Mouse (Mus musculus) CH12.LX (cell line): ENCODE measurements around the gene Svep1. TPM values are rescaled to one million over a fixed set of nuclear protein-coding genes. Genes with fewer than 3 reads are reported as not detected.
A peak's percentile ranks its signal among the peaks of the same experiment; 100 is the strongest.

Source experiments
- DNase-seq: peaks from one replicate; pipeline ENCODE4 v3.0.0-alpha.2; 2013; ENCODE audit errors: extremely low read depth
- H3K27ac ChIP-seq: 2 replicates; pipeline ENCODE4 v1.5.1; 2012; ENCODE audit warnings: low read depth, mild to moderate bottlenecking, control low read depth, moderate library complexity; ENCODE audit not compliant: insufficient read depth
- H3K27me3 ChIP-seq: replicated peaks from 2 replicates; pipeline ENCODE3; 2012; ENCODE audit warnings: inconsistent platforms
- H3K36me3 ChIP-seq, 2 experiments: replicated peaks in 1 of 2; 2 replicates each; pipeline versions ENCODE3 to v1.6.1; 2012; ENCODE audit warnings: inconsistent platforms in 1 of 2, low read length in 1 of 2, mild to moderate bottlenecking in 1 of 2, mixed read lengths in 1 of 2, moderate library complexity in 1 of 2; ENCODE audit not compliant: control insufficient read depth in 1 of 2, insufficient read depth in 1 of 2
- H3K4me1 ChIP-seq, 2 experiments: 2 replicates each; pipeline ENCODE4 v1.6.1; 2012; ENCODE audit warnings: inconsistent platforms in 1 of 2, moderate library complexity in 1 of 2; ENCODE audit not compliant: insufficient read depth in 2 of 2, control insufficient read depth in 1 of 2
- H3K4me2 ChIP-seq: 2 replicates; pipeline ENCODE4 v1.6.1; 2012; ENCODE audit warnings: low read depth, mild to moderate bottlenecking, control low read depth; ENCODE audit not compliant: poor library complexity, insufficient read depth, severe bottlenecking
- H3K4me3 ChIP-seq, 3 experiments: fragments of 150-350 bp in 1 of 3; sonication (generic) in 1 of 3; replicated peaks in 1 of 3; 2 replicates each; pipeline versions ENCODE3 to v1.5.1; 2011 to 2012; ENCODE audit warnings: low read depth in 2 of 3, low read length in 2 of 3, mild to moderate bottlenecking in 2 of 3, moderate library complexity in 2 of 3, control low read depth in 1 of 3, improper control_type of control experiment in 1 of 3, inconsistent platforms in 1 of 3, mixed read lengths in 1 of 3; ENCODE audit not compliant: poor library complexity in 1 of 3
- H3K79me2 ChIP-seq: replicated peaks from 2 replicates; pipeline ENCODE4 v1.6.1; 2012; ENCODE audit warnings: mild to moderate bottlenecking, moderate library complexity; ENCODE audit not compliant: control insufficient read depth, poor library complexity, insufficient read depth, severe bottlenecking; ENCODE audit errors: extremely low read depth
- H3K9ac ChIP-seq: 2 replicates; pipeline ENCODE4 v1.6.1; 2012; ENCODE audit warnings: low read depth, mild to moderate bottlenecking, control low read depth, moderate library complexity; ENCODE audit not compliant: insufficient read depth
- H3K9me3 ChIP-seq: replicated peaks from 2 replicates; pipeline ENCODE3; 2012; ENCODE audit warnings: low read length, inconsistent platforms, mixed read lengths
- CTCF ChIP-seq, 2 experiments: IDR thresholded peaks in 1 of 2; conservative IDR thresholded peaks in 1 of 2; 2 replicates each; pipeline ENCODE4 v1.5.1; 2011 to 2012; ENCODE audit warnings: low read depth in 2 of 2, low read length in 2 of 2, improper control_type of control experiment in 1 of 2, inconsistent platforms in 1 of 2, mild to moderate bottlenecking in 1 of 2, moderate library complexity in 1 of 2
- GABPA ChIP-seq: IDR thresholded peaks from 2 replicates; pipeline ENCODE4 v1.6.1; 2012; ENCODE audit warnings: low read depth, low read length, improper control_type of control experiment, inconsistent platforms; ENCODE audit not compliant: insufficient replicate concordance
- MAX ChIP-seq: IDR thresholded peaks from 2 replicates; pipeline ENCODE4 v1.6.1; 2011; ENCODE audit warnings: low read length, improper control_type of control experiment
- MAZ ChIP-seq: IDR thresholded peaks from 2 replicates; pipeline ENCODE4 v1.6.1; 2012; ENCODE audit warnings: low read depth, mild to moderate bottlenecking, inconsistent platforms, low read length, improper control_type of control experiment, moderate library complexity
- MEF2A ChIP-seq: IDR thresholded peaks from 2 replicates; pipeline ENCODE4 v1.6.1; 2014; ENCODE audit warnings: low read depth, mild to moderate bottlenecking, inconsistent platforms, low read length, improper control_type of control experiment, borderline replicate concordance
- MYC ChIP-seq: IDR thresholded peaks from 2 replicates; pipeline ENCODE4 v1.6.1; 2011; ENCODE audit warnings: low read depth, mild to moderate bottlenecking, improper control_type of control experiment, low read length
- POLR2A ChIP-seq: IDR thresholded peaks from 2 replicates; pipeline ENCODE4 v1.6.1; 2011; ENCODE audit warnings: low read depth, mild to moderate bottlenecking, improper control_type of control experiment, low read length
- RAD21 ChIP-seq: IDR thresholded peaks from 2 replicates; pipeline ENCODE4 v1.6.1; 2011; ENCODE audit warnings: low read depth, mild to moderate bottlenecking, low read length, improper control_type of control experiment, moderate library complexity
- SMC3 ChIP-seq: IDR thresholded peaks from 2 replicates; pipeline ENCODE4 v1.6.1; 2011; ENCODE audit warnings: low read depth, low read length, improper control_type of control experiment
- ZNF384 ChIP-seq: IDR thresholded peaks from 2 replicates; pipeline ENCODE4 v1.6.1; 2012; ENCODE audit warnings: low read depth, low read length, improper control_type of control experiment, inconsistent platforms
- dilution Hi-C: fragments of 300-500 bp; cut with MboI; formaldehyde crosslinking; loops from 2 replicates; pipeline ENCODE4 v1.14.3; 2020; ENCODE audit warnings: low sequenced_read_pairs; ENCODE audit not compliant: extremely low pct_unique_long_range_greater_than_20kb, extremely low pct_ligation_motif_present
- in situ Hi-C: fragments of 300-500 bp; cut with MboI; formaldehyde crosslinking; loops from 3 replicates; pipeline ENCODE4 v1.14.3; 2019; ENCODE audit warnings: low sequenced_read_pairs, low pct_ligation_motif_present, low pct_unique_long_range_greater_than_20kb, mixed read lengths
- polyA plus RNA-seq: library from polyadenylated mRNA; unstranded; fragments of >175 nt; gene quantifications from 2 replicates; pipeline ENCODE4 v1.2.1, GENCODE M21; 2012; ENCODE audit warnings: low read depth; ENCODE audit not compliant: insufficient read length
- total RNA-seq, 2 experiments: library from RNA; depleted of rRNA; stranded (reverse); fragments of 300-350 nt in 1 of 2; fragments of >200 nt in 1 of 2; gene quantifications; 2 replicates each; pipeline ENCODE4 v1.2.3; 2012 to 2014

Gene Svep1
- total and polyA plus RNA-seq, 3 experiments = not detected

DNA sequence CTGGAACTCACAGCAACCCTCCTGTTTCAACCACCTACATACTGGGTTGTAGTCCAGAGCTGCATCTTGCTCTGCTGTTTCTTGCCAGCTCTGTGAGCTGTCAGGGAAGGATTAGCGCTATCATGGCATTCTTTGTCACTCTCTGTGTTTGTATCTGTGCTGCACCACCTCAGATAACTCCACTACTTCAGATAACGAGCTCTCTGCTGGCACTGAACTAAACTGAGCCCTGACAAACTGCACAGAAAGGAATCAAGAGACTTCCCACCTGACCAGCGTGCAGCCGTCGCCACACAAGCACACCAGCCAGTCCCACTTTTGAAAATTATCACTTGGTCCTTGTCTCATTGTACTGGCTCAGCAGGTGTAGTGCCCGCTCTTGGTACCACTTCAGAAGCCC is 4.7 kb upstream of the Svep1 start:
- Histone ChIP-seq H3K79me2 (no peaks in the 10 kb centered on the region), H3K9me3 (no peaks in the 10 kb centered on the region), H3K27me3 (no peaks in the 10 kb centered on the region), H3K9ac (no peak overlapping the region), H3K4me2 (no peak overlapping the region), H3K4me1 (no peaks in the 10 kb centered on the region), H3K36me3 (no peaks in the 10 kb centered on the region), H3K4me3 (no peak overlapping the region), H3K27ac (no peak overlapping the region)
- no peak for TF ChIP-seq MEF2A
- no peak for TF ChIP-seq RAD21
- TF ChIP-seq MYC = no peak
- TF ChIP-seq MAX = no peak
- TF ChIP-seq GABPA = no peak
- dilution Hi-C loops = no loop called here
- DNase-seq = no peak
- in situ Hi-C loops = no loop called here

DNA sequence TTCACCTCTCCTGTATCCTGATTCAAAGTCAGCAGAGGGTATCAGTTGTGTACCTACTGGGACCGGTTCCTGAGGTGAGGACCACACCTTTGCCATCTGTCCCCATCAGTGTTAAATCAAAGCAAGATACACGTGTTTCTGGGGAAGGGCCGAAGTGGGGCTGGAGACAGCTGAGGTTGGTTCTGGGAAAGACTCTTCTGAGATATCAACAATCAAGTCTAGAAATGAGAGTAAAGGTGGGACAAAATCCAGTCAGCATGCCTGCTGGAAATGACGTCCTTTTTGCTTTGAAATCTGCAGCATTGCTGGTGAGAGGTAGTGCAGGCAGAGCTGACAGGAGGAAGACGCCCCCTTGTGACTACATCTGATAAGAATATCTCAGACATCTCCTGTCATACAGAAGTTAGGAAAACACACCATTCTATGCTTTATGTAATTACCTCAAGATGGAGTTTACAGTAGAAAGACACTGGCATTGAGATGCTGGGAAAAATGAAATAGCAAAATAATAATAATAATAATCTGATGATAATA is 4.0 kb upstream of the Svep1 start:
- Histone ChIP-seq H3K9ac (no peak overlapping the region), H3K79me2 (no peaks in the 10 kb centered on the region), H3K27me3 (no peaks in the 10 kb centered on the region), H3K27ac (no peak overlapping the region), H3K4me1 (no peaks in the 10 kb centered on the region), H3K4me3 (no peak overlapping the region), H3K36me3 (no peaks in the 10 kb centered on the region), H3K4me2 (no peak overlapping the region), H3K9me3 (no peaks in the 10 kb centered on the region)
- peak; percentile 12 for DNase-seq
- in situ Hi-C loops (no loop called here), dilution Hi-C loops (no loop called here)
- peak; percentile 32 for TF ChIP-seq SMC3
- peak in 1 of 2 experiments; percentile 46; a peak in 2 of 4 replicates for TF ChIP-seq CTCF (conservative IDR thresholded peaks at IDR 0.05 in 1 of 2, IDR thresholded peaks at IDR 0.05 in 1 of 2; ENCODE audit: low read depth in 2 of 2, low read length in 2 of 2)
- TF ChIP-seq POLR2A = no peak
- no peak for TF ChIP-seq MAZ
- TF ChIP-seq RAD21 = peak; percentile 24

DNA sequence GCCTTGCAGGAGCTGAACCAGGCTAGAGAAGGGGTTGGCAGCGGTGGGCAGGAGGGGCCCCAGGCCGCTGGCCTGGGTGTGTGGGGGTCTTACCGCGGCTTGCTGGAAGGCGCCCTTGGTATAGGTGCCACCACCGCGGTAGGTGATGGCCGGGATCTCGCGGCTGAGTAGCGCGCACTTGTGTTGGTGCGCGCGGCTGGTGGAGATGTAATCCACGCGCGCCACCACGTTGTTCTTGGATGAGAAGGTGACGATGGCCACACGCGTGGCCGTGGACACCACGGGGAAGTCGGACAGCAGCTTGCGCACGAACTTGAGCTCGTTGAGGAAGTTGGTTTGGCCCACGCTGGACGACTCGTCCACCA is 927 bp downstream of the Svep1 start:
- Histone ChIP-seq H3K36me3 (no peaks in the 10 kb centered on the region), H3K4me1 (no peaks in the 10 kb centered on the region), H3K79me2 (no peaks in the 10 kb centered on the region), H3K9me3 (no peaks in the 10 kb centered on the region), H3K9ac (no peak overlapping the region), H3K27me3 (no peaks in the 10 kb centered on the region), H3K4me3 (no peak overlapping the region), H3K4me2 (no peak overlapping the region), H3K27ac (no peak overlapping the region)
- TF ChIP-seq ZNF384 = no peak
- TF ChIP-seq GABPA = no peak
- DNase-seq = no peak
- dilution Hi-C loops (no loop called here), in situ Hi-C loops (no loop called here)
